Comparison of ENCODE assay signal across 10 mouse cellular contexts in the genomic region with DNA sequence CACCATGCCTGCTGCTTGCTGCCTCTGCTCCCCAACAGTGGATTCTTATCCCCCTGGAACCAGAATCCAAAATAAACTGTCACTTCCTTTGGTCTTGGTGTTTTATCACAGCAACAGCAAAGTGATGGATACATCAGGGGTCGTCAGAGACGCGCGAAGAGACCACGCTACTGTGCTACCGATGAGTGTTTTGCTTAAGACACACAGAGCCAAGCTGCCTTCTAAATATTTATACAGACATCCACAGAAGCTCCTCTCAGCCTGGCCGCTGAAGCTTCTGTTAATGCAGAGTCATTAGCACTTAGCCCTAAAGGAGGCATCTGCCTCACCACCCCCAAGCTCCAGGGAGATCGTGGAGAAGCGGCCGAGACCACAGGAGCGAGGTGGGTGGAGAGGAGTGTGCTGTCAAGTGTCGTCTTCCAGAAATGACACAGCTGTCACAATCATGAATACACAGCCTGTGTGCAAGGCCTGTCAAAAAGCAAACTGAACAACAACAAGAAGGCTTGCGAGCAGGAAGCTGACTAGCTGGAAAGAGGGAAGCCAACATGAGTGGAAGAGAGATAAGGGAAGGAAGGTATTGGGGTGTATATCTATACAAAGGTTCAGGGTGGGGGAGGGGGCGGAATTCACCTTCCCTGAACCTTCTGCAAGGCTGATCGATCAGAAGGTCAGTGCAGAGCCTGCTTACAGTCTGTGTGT.
DNase-seq lines count a peak whose midpoint lies in the region; ATAC-seq lines count a peak whose summit lies in the region.
"Had no signal": no experiment of that assay in that cellular context is flagged by ENCODE, and none has a peak within 500 bp of the region (broad histone marks: within the 10 kb centered on the region; RNA-seq: fewer than 3 reads in every experiment).

No protein-coding gene starts in this region.

- 0 out of 2 replicates have a peak overlapping the region, but pooled peaks have one; percentile 23 for H3K4me2 ChIP-seq in liver, embryonic 11.5 days
- H3K4me2 ChIP-seq in hindbrain, embryonic 11.5 days (replicated peaks; ENCODE audit: low read depth, low read length), result no peak overlapping the region
- no peak overlapping the region for H3K4me2 ChIP-seq in liver, embryonic 13.5 days
- H3K4me2 ChIP-seq: embryonic facial prominence, embryonic 12.5 days had no signal

- peak; percentile 45 for ATAC-seq in liver, embryonic 11.5 days (replicated peaks; ENCODE audit: low FRiP score)
- ATAC-seq in hindbrain, embryonic 11.5 days (ENCODE audit: low FRiP score), result no peak
- ATAC-seq in liver, embryonic 13.5 days (ENCODE audit: low read depth), result peak; percentile 59
- ATAC-seq: inflammation-experienced regulatory T-cells, adult 6 months had no signal

- no peak overlapping the region for H3K4me3 ChIP-seq in liver, embryonic 11.5 days (ENCODE audit: low read depth, low read length)
- H3K4me3 ChIP-seq in hindbrain, embryonic 11.5 days (ENCODE audit: low read depth, low read length), result no peak overlapping the region
- H3K4me3 ChIP-seq in liver, embryonic 13.5 days (replicated peaks), result no peak overlapping the region
- H3K4me3 ChIP-seq: embryonic facial prominence, embryonic 12.5 days had no signal

- 36% methylated on average over 15 of the region's 15 CpGs for WGBS in liver, embryonic 11.5 days
- 59% methylated on average over 15 of the region's 15 CpGs for WGBS in hindbrain, embryonic 11.5 days
- WGBS in liver, embryonic 13.5 days (ENCODE audit: insufficient replicate concordance), result 29% methylated on average over 15 of the region's 15 CpGs

- H3K27me3 ChIP-seq in liver, embryonic 11.5 days (replicated peaks; ENCODE audit: control insufficient read depth, insufficient read depth, low read length), result no peaks in the 10 kb centered on the region
- H3K27me3 ChIP-seq in hindbrain, embryonic 11.5 days (ENCODE audit: control insufficient read depth, insufficient read depth, low read length), result no peaks in the 10 kb centered on the region
- H3K27me3 ChIP-seq in liver, embryonic 13.5 days, result no peaks in the 10 kb centered on the region
- H3K27me3 ChIP-seq: embryonic facial prominence, embryonic 12.5 days had no signal

- H3K27ac ChIP-seq in liver, embryonic 11.5 days (ENCODE audit: low read depth, low read length), result 0 out of 2 replicates have a peak overlapping the region, but pooled peaks have one; percentile 11
- H3K27ac ChIP-seq in hindbrain, embryonic 11.5 days (ENCODE audit: low read depth, low read length), result peak overlapping the region; percentile 3; the same call in 1 of the 2 replicates
- no peak overlapping the region; the same call in 1 of the 2 replicates for H3K27ac ChIP-seq in liver, embryonic 13.5 days
- H3K27ac ChIP-seq: embryonic facial prominence, embryonic 12.5 days had no signal

- H3K36me3 ChIP-seq in liver, embryonic 11.5 days (ENCODE audit: control insufficient read depth, insufficient read depth, low read length), result no peaks in the 10 kb centered on the region
- H3K36me3 ChIP-seq in hindbrain, embryonic 11.5 days (ENCODE audit: control insufficient read depth, insufficient read depth, low read length), result no peaks in the 10 kb centered on the region
- no peaks in the 10 kb centered on the region for H3K36me3 ChIP-seq in liver, embryonic 13.5 days
- H3K36me3 ChIP-seq: embryonic facial prominence, embryonic 12.5 days had no signal

- DNase-seq in liver, embryonic 11.5 days (ENCODE audit: low spot score), result peak; percentile 45
- DNase-seq in liver, result no peak
- no peak for DNase-seq in hindbrain, embryonic 11.5 days (ENCODE audit: low spot score)
- no peak for DNase-seq in liver, embryonic 13.5 days
- peak; percentile 55 for DNase-seq in retina, postnatal 1 day
- no peak for DNase-seq in adrenal gland, adult 2 months
- DNase-seq in embryo, embryonic 11 days, result no peak
- no peak for DNase-seq in T-cell, adult 2 months (ENCODE audit: low spot score)

- peaks cover 9% of the 10 kb centered on the region for H3K4me1 ChIP-seq in liver, embryonic 11.5 days (replicated peaks; ENCODE audit: control insufficient read depth, insufficient read depth, low read length)
- no peaks in the 10 kb centered on the region for H3K4me1 ChIP-seq in hindbrain, embryonic 11.5 days (replicated peaks; ENCODE audit: control insufficient read depth, insufficient read depth, low read length)
- peaks cover 18% of the 10 kb centered on the region for H3K4me1 ChIP-seq in liver, embryonic 13.5 days (replicated peaks)

- no peak overlapping the region for H3K9ac ChIP-seq in liver, embryonic 11.5 days (ENCODE audit: low read depth, low read length)
- no peak overlapping the region for H3K9ac ChIP-seq in hindbrain, embryonic 11.5 days (ENCODE audit: low read depth, low read length)
- H3K9ac ChIP-seq in liver, embryonic 13.5 days, result no peak overlapping the region
- H3K9ac ChIP-seq: embryonic facial prominence, embryonic 12.5 days had no signal

- no peaks in the 10 kb centered on the region for H3K9me3 ChIP-seq in liver, embryonic 11.5 days (ENCODE audit: control insufficient read depth, low read length)
- no peaks in the 10 kb centered on the region for H3K9me3 ChIP-seq in hindbrain, embryonic 11.5 days (ENCODE audit: control insufficient read depth, low read length)
- no peaks in the 10 kb centered on the region for H3K9me3 ChIP-seq in liver, embryonic 13.5 days (replicated peaks)
- H3K9me3 ChIP-seq: embryonic facial prominence, embryonic 12.5 days had no signal

Comparison
In these comparisons a context has a peak if more than half of its experiments do, and no peak if none do; other contexts are left out.
1. DNase-seq: peak in liver, embryonic 11.5 days (single experiment) and retina, postnatal 1 day (single experiment); none in liver (single experiment), hindbrain, embryonic 11.5 days (single experiment), liver, embryonic 13.5 days (single experiment), adrenal gland, adult 2 months (single experiment), embryo, embryonic 11 days (single experiment) and T-cell, adult 2 months (single experiment).